Mouse (Mus musculus): ENCODE data around the gene H2-Q2.

GRCm38 (mm10) chr17:35304478-35304877, 37.6 kb upstream of the H2-Q2 start:
- TF ChIP-seq CTCF (IDR thresholded peaks at IDR 0.05; ENCODE audit: insufficient read depth, low read depth, low read length) (no peak), POLR2A (IDR thresholded peaks at IDR 0.05; ENCODE audit: insufficient read depth, low read depth, low read length) (no peak)

Measured in olfactory bulb, adult 2 months (tissue).